Mouse (Mus musculus): ENCODE results near the gene Snx29.

GRCm38 (mm10) chr16:11526104-11526786 is 203.5 kb downstream of the Snx29 start:
- no peak for TF ChIP-seq CTCF (IDR thresholded peaks at IDR 0.05; ENCODE audit: low read depth, low read length)
- TF ChIP-seq POLR2A (IDR thresholded peaks at IDR 0.05; ENCODE audit: borderline replicate concordance, low read depth, low read length): no peak
